Mouse (Mus musculus) thymus, postnatal 36 days (tissue): ENCODE measurements around the gene Gm21970.

ENCODE experiments used
- DNase-seq, 2 experiments: peaks; one replicate each; pipeline ENCODE4 v3.0.0; 2022; ENCODE audit warnings: mixed read lengths in 2 of 2

The Gm21970 gene

GRCm38 (mm10) chr16:91443211-91443611 is 51.7 kb downstream of the Gm21970 start:
- peak; percentile 50 to 62 for DNase-seq

GRCm38 (mm10) chr16:91444847-91445246 is 53.3 kb downstream of the Gm21970 start:
- DNase-seq, result no peak

DNA sequence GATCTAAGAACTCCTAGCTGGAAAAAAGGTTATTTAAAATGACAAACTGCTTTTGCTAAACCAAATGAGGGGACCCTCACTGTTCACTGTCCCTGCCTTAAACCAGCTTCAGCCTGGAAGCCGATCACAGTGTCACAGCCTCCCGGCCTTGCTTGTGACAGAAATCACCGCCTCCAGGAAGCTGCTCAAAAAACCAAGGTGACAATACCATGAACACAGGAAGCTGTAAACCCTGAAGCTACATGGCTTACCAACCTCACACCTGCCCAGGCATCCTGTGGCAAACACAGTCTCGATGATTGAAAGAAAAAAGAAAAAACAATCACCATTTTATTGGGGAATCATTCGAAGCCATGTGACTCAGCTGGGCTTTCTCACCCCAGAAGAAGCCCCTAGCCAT is 54.0 kb downstream of the Gm21970 start:
- DNase-seq, result peak; percentile 58 to 77

DNA sequence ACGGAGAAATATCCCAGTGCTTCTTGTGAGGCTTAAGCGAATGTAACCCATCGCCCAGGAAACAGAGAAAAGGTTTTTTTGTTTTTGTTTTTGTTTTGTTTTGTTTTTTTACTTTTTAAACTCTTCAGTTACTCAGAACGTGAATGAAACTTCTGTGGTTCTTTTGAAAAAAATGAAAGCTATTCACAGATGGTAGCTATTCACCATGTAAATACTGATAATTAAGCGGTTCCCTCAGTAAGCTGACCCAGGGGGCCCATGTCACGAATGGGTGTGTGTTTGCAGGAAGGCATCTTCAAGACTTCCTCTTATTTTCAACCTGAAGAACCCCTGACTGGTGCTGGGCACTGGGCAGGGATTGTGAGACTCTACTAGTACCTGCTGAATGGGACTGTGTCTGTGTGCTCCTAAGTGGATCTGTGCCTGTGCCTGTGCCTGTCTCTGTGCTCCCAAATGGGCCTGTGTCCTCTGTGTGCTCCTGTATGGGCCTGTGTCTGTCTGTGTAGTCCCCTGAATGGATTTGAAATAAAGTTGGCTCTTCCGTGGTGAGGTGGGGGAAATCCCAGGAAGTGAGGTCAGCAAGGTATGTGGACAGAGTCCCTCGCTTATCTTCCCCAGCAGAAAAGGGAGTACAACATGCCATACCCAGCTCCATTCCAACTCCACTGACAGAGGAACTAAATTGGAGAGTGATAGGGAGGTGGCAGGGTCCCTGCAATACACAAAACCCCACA is 55.4 kb downstream of the Gm21970 start:
- DNase-seq, result peak in 1 of 2 experiments; percentile 32

DNA sequence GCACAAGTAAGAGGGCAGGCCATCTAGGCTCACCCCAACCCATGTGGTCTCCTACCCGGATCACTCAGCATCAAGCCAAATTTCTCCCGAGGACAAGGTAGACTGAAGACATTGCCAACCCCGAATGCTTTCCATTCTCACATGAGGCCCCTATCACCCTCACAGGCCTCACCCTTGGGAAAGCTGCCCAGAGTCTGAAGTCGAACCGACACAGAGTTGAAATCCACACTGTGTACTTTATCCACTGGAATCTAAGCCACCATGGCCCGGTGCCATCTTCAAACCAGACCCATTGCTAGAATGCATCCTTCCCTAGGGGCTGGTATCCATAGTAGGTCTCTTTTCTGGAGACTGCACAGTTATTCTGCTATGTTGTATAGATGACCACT is 56.0 kb downstream of the Gm21970 start:
- no peak for DNase-seq

DNA sequence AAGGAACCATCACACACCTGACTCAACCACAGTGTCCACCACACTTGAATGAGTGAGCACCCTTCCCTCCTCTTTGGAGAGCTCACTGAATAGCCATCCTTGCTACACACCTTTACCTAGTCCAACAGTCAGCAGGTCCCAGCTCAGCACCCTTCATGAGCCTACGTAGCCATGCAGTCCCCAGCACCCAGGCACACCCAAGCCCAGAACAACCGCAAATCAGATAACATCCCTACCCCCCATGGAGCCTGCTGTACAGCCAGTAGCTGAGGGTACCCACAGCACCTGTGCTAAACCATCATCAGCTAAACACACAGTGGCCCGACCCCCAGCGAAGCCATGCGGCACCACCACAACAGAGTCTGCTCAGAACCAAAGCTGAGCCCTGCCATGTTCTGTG is 56.6 kb downstream of the Gm21970 start:
- DNase-seq, result peak; percentile 38 to 66

- no peak for DNase-seq
Observed at GRCm38 (mm10) chr16:91448895-91449294, 57.4 kb downstream of the Gm21970 start.

DNA sequence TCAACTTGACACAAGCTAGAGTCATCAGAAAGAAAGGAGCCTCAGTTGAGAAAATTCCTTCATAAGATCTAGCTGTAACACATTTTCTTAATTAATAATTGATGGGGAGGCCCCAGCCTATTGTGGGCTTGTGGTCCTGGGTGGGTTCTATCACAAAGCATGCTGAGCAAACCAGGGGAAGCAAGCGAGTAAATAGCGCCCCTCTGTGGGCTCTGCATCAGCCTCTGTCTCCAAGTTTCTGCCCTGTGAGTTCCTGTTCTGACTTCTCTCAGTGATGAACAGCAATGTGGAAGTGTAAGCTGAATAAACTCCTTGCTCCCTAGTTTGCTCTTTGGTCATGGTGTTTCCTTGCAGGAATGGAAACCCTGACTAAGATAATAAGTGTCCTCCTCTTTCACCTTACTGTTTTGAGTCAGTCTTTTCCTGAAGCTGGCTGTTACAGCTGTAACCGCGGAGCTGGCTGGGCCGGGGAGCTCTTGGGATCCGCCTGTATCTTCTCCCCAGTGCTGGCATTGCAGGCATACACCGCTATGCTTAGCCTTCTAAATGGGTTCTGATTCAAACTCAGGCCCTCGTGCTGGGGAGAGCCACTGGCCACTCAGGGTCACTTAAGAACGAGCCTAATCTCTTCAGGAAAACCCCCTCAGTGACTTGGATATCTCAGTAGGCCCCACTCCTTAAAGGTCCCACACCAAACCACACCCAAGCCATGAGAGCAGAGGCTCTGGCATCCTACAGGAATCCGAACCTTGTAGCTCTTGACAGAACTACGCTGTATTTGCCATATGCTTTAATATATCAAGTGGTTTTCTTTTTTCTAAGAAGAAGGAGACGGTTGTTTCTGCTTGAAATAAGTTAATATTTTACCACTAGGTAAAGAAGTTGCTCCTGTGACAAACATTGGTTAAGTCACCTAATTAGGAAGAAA is 58.9 kb downstream of the Gm21970 start:
- DNase-seq, result peak; percentile 39 to 51

- peak; percentile 47 to 63 for DNase-seq
Observed at GRCm38 (mm10) chr16:91451949-91452348, 60.4 kb downstream of the Gm21970 start.

DNA sequence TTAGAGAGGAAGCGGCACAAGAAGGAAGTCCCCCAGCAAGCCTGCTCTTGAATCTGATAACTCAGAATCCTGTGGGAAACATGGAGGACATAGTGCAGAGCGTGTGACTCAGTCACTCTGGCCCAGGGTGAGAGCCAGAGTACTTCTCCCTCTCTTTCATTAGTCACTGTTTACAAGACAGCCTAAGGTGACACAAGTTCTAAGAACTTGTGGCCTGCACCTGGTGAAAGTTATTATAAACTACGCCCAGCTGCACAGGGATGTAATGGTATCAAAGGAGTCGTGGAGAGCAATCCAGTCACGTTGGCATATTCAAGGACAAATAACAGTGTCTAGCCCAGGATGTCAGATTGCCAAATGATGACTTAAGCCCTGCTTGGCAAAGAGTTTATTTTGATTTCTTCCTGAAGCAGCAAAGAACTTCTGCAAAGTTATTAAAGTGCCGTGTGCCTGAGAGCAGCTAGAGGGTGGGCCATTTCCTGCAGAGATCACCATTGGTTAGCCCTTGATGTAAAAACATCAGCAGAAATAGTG is 60.9 kb downstream of the Gm21970 start:
- no peak for DNase-seq

DNA sequence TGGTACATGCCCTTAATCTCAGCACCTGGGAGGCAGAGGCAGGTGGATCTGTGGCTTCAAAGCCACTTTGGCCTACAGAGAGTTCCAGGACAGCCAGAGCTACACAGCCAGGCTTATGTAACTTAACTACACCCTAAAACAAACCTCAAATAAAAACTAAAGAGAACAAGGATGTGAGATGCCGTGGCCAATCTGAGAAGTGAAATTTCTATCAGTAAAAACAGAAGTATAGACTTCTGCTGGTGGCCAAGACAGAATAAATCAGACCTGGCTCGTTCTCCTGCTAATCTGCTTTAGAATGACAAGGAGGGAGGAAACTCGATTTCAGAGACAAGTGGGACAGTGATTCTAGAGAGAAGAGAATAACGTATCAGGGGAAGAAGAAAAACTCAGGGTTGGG is 64.3 kb downstream of the Gm21970 start:
- no peak for DNase-seq

GRCm38 (mm10) chr16:91458301-91458746 is 66.8 kb downstream of the Gm21970 start:
- DNase-seq, result peak; percentile 82 to 86

- peak; percentile 44 to 48 for DNase-seq
Observed at GRCm38 (mm10) chr16:91458976-91459375, 67.5 kb downstream of the Gm21970 start.

- peak; percentile 36 to 63 for DNase-seq
Observed at GRCm38 (mm10) chr16:91459396-91459795, 67.9 kb downstream of the Gm21970 start.

DNA sequence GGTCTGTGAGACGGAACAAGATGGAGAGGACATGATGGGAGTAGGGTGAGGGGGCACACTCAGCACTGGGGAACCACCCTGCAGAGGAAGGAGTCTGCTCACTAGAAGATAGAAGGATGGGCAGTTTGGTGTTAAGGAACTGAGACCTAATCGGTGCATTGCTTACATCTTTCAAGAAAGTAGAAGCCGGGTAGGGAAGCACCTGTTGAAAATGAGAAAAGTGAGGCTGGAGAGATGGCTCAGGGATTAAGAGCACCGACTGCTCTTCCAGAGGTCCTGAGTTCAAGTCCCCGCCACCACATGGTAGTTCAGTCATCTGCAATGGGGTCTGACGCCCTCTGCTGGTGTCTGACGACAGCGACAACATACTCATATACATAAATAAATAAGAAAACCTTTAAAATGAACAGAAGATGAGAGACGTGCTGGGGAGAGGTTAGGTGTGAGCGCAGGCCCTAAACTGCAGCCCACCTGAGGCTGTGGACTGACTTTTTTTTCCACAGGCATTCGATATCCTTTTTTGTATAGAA is 68.4 kb downstream of the Gm21970 start:
- DNase-seq, result peak; percentile 65 to 69

DNA sequence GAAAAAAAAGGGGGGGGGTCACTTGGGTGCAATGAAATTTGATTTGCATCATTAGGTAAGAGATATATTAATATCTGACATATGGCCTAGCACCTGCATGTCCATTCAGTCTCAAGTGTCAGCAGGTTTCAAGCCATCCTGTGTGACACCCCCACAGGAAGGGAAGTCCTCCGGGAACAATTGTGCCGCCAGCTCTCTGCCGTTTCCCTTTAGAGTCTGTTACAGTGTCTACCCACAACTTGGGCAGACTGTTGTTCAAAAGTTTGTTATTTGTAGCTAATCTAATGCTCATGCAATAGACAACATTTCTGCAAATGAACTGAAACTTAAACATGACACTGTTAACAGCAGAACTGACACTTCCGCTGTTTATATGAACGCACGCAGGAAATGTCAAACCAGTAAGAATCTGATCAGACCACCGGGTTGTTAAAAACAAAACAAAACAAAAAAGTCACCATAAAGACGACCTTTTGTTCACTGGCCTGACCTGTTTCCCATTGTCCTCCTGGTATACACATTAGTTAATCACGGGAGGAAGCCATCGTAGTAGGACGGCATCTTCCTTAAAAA is 69.6 kb downstream of the Gm21970 start:
- DNase-seq, result peak in 1 of 2 experiments; percentile 45

- DNase-seq, result no peak
Observed at GRCm38 (mm10) chr16:91461773-91462181, 70.3 kb downstream of the Gm21970 start.

DNA sequence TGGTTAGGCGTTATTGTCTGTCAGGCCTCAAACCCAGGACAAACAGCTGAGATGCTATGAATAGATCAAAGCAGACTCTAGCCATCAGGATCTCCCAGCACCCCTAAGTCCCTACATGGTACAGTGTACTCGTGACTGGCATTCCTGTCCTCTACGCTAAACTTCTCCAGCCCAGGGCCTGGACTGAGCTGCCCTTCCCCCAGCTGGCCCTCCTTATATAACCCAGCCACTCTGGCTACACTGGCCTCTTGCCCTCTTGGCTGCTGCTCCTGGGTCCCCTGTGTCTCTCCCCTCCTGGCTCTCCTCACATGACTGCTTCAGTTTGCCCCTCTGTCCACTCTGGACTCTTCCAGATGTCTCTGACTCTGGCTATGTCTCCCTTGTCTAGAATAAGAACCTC is 71.1 kb downstream of the Gm21970 start:
- DNase-seq, result no peak

DNA sequence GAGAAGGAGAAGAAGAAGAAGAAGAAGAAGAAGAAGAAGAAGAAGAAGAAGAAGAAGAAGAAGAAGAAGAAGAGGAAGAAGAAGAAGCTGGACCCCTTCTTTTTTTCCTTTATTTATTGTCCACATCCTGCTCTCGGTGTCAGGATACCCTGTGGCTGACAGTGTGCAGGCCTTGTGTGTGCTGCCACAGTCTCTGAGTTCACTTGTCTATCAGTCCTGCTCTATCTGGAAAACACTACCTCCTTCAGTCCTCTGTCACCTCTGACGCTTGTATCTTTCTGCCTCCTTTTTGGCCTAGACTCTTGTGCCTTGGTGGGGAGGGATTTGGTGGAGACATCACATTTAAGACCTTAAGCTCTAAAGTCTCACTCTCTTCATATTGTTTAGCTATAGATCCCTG is 71.9 kb downstream of the Gm21970 start:
- DNase-seq, result no peak

- DNase-seq, result no peak
Observed at GRCm38 (mm10) chr16:91463836-91464400, 72.4 kb downstream of the Gm21970 start.

GRCm38 (mm10) chr16:91464594-91465504 is 73.3 kb downstream of the Gm21970 start:
- DNase-seq, result peak; percentile 90
